Mouse (Mus musculus) ES-E14 (cell line): Measurements from ENCODE around the gene Mms22l. TPM values are rescaled to one million over a fixed set of nuclear protein-coding genes. Genes with fewer than 3 reads are reported as not detected.

Source experiments
- DNase-seq: peaks from one replicate; pipeline ENCODE4 v3.0.0-alpha.2; 2013; ENCODE audit warnings: low read depth, low spot score
- H3K27ac ChIP-seq: 2 replicates; pipeline ENCODE4 v1.5.1; 2012; ENCODE audit warnings: low read depth, mild to moderate bottlenecking, low read length, moderate library complexity, mixed read lengths; ENCODE audit not compliant: poor library complexity, insufficient read depth, severe bottlenecking
- H3K36me3 ChIP-seq: 2 replicates; pipeline ENCODE4 v1.6.1; 2012; ENCODE audit warnings: mild to moderate bottlenecking, low read length, moderate library complexity, mixed read lengths; ENCODE audit not compliant: control insufficient read depth, poor library complexity, insufficient read depth, severe bottlenecking
- H3K4me1 ChIP-seq, 2 experiments: fragments of 150-350 bp in 1 of 2; sonication (generic) in 1 of 2; 2 replicates each; pipeline ENCODE4 v1.6.1; 2012; ENCODE audit warnings: low read length in 2 of 2, mild to moderate bottlenecking in 1 of 2, mixed read lengths in 1 of 2; ENCODE audit not compliant: control insufficient read depth in 2 of 2, insufficient read depth in 2 of 2, poor library complexity in 1 of 2
- H3K4me3 ChIP-seq, 2 experiments: fragments of 150-350 bp in 1 of 2; sonication (generic) in 1 of 2; 2 replicates each; pipeline ENCODE4 v1.5.1; 2012; ENCODE audit warnings: low read length in 2 of 2, low read depth in 1 of 2, mild to moderate bottlenecking in 1 of 2, mixed read lengths in 1 of 2; ENCODE audit not compliant: insufficient read depth in 1 of 2, poor library complexity in 1 of 2, severe bottlenecking in 1 of 2
- H3K9ac ChIP-seq: 2 replicates; pipeline ENCODE4 v1.6.1; 2012; ENCODE audit warnings: low read depth, mild to moderate bottlenecking, low read length, mixed read lengths; ENCODE audit not compliant: poor library complexity, insufficient read depth, severe bottlenecking
- H3K9me3 ChIP-seq: fragments of 150-350 bp; sonication (generic); 2 replicates; pipeline ENCODE4 v1.6.1; 2012; ENCODE audit warnings: low read depth, mild to moderate bottlenecking, low read length; ENCODE audit not compliant: control insufficient read depth, insufficient read depth
- CHD2 ChIP-seq: IDR thresholded peaks from 2 replicates; pipeline ENCODE4 v1.6.1; 2014; ENCODE audit warnings: mild to moderate bottlenecking, low read depth, low read length, inconsistent platforms
- HCFC1 ChIP-seq: IDR thresholded peaks from 2 replicates; pipeline ENCODE4 v1.6.1; 2012; ENCODE audit warnings: low read length, inconsistent platforms, borderline replicate concordance; ENCODE audit not compliant: insufficient read depth
- MAFK ChIP-seq: IDR thresholded peaks from 2 replicates; pipeline ENCODE4 v1.6.1; 2014; ENCODE audit warnings: mild to moderate bottlenecking, low read depth, low read length, inconsistent platforms; ENCODE audit not compliant: insufficient read depth
- ZC3H11A ChIP-seq: IDR thresholded peaks from 2 replicates; pipeline ENCODE4 v1.6.1; 2012; ENCODE audit warnings: low read depth, mild to moderate bottlenecking, inconsistent platforms, low read length, borderline replicate concordance
- ZNF384 ChIP-seq: IDR thresholded peaks from 2 replicates; pipeline ENCODE4 v1.6.1; 2012; ENCODE audit warnings: low read depth, low read length, inconsistent platforms
- in situ Hi-C, 2 experiments: fragments of 600-800 bp; cut with MboI; formaldehyde crosslinking; loops; one replicate each; pipeline ENCODE4 v1.15.1; 2025; ENCODE audit warnings: low sequenced_read_pairs in 2 of 2, inconsistent platforms in 1 of 2; ENCODE audit not compliant: unreplicated experiment in 2 of 2
- total RNA-seq: library from RNA; depleted of rRNA; stranded (reverse); fragments of 300-350 nt; gene quantifications from 2 replicates; pipeline ENCODE4 v1.2.3, GENCODE M21; 2012

Mms22l gene
- total RNA-seq, 1 experiment = 59.2 TPM

- Histone ChIP-seq H3K27ac (no peak overlapping the region), H3K36me3 (no peaks in the 10 kb centered on the region), H3K9me3 (no peaks in the 10 kb centered on the region), H3K9ac (no peak overlapping the region), H3K4me3 (no peak overlapping the region), H3K4me1 (no peaks in the 10 kb centered on the region)
- in situ Hi-C loops = no loop called here
- TF ChIP-seq ZC3H11A (no peak), MAFK (peak; percentile 59; the same call in 1 of the 2 replicates), CHD2 (no peak), ZNF384 (no peak)
- no peak for DNase-seq
These were observed 72.8 kb downstream of the Mms22l start for GRCm38 (mm10) chr4:24568989-24569556.

- TF ChIP-seq HCFC1 (no peak), ZC3H11A (no peak), MAFK (no peak), ZNF384 (no peak), CHD2 (no peak)
- in situ Hi-C loops = no loop called here
- DNase-seq = peak; percentile 60
These were observed 78.0 kb downstream of the Mms22l start for GRCm38 (mm10) chr4:24574276-24574675.

GRCm38 (mm10) chr4:24577594-24577993 is 81.3 kb downstream of the Mms22l start:
- TF ChIP-seq ZNF384 (no peak), MAFK (0 out of 2 replicates have a peak, but pooled peaks have one; percentile 29), CHD2 (no peak), HCFC1 (no peak), ZC3H11A (no peak)
- DNase-seq = no peak
- Histone ChIP-seq H3K36me3 (peaks cover 6% of the 10 kb centered on the region), H3K4me1 (no peaks in the 10 kb centered on the region), H3K9ac (no peak overlapping the region), H3K27ac (0 out of 2 replicates have a peak overlapping the region, but pooled peaks have one; percentile 22), H3K9me3 (0 out of 2 replicates have a peak, but pooled peaks cover 3% of the 10 kb centered on the region), H3K4me3 (no peak overlapping the region)
- in situ Hi-C loops = no loop called here

More at GRCm38 (mm10) chr4:24574276-24574675, 78.0 kb downstream of the Mms22l start:
- no peak overlapping the region for H3K4me3 ChIP-seq
- peaks cover 6% of the 10 kb centered on the region for H3K36me3 ChIP-seq
- 0 out of 2 replicates have a peak, but pooled peaks cover 3% of the 10 kb centered on the region for H3K9me3 ChIP-seq
- H3K9ac ChIP-seq = no peak overlapping the region
- H3K4me1 ChIP-seq = no peaks in the 10 kb centered on the region
- no peak overlapping the region for H3K27ac ChIP-seq

GRCm38 (mm10) chr4:24582295-24582694 is 86.0 kb downstream of the Mms22l start:
- no peak overlapping the region for H3K4me3 ChIP-seq
- no peak overlapping the region for H3K9ac ChIP-seq
- 0 out of 2 replicates have a peak, but pooled peaks cover 3% of the 10 kb centered on the region for H3K9me3 ChIP-seq
- DNase-seq = no peak
- H3K27ac ChIP-seq = no peak overlapping the region
- no peaks in the 10 kb centered on the region for H3K4me1 ChIP-seq
- TF ChIP-seq ZNF384 (no peak), MAFK (no peak), HCFC1 (no peak), CHD2 (no peak), ZC3H11A (no peak)
- in situ Hi-C loops = no loop called here
- peaks cover 4% of the 10 kb centered on the region for H3K36me3 ChIP-seq

GRCm38 (mm10) chr4:24583997-24584396 is 87.7 kb downstream of the Mms22l start:
- Histone ChIP-seq H3K36me3 (peaks cover 6% of the 10 kb centered on the region), H3K4me1 (no peaks in the 10 kb centered on the region), H3K27ac (no peak overlapping the region), H3K9me3 (no peaks in the 10 kb centered on the region), H3K4me3 (no peak overlapping the region), H3K9ac (no peak overlapping the region)
- DNase-seq = no peak
- in situ Hi-C loops = no loop called here
- no peak for TF ChIP-seq CHD2
- TF ChIP-seq HCFC1 = no peak
- TF ChIP-seq ZC3H11A = no peak
- TF ChIP-seq MAFK = no peak
- no peak for TF ChIP-seq ZNF384
